Mouse (Mus musculus) liver, embryonic 16.5 days (tissue): ENCODE data around the gene Ndrg3. TPM values are rescaled to one million over a fixed set of nuclear protein-coding genes. Genes with fewer than 3 reads are reported as not detected.
A peak's percentile ranks its signal among the peaks of the same experiment; 100 is the strongest.

ENCODE experiments used
- ATAC-seq: fragments of 200-750 bp; cut with Nextera tagmentation; 2 replicates; pipeline ENCODE4 v1.8.0; 2017; ENCODE audit warnings: low read depth, mild to moderate bottlenecking, moderate number of reproducible peaks, moderate library complexity
- H3K27ac ChIP-seq: fragments of 300-500 bp; sonication (generic); 2 replicates; pipeline ENCODE4 v1.5.1; 2014; ENCODE audit warnings: mild to moderate bottlenecking, low read length
- H3K27me3 ChIP-seq: fragments of 300-500 bp; sonication (generic); 2 replicates; pipeline ENCODE4 v1.6.1; 2014; ENCODE audit warnings: low read depth, low read length, mixed read lengths; ENCODE audit not compliant: control insufficient read depth, insufficient read depth
- H3K36me3 ChIP-seq: fragments of 300-500 bp; sonication (generic); 2 replicates; pipeline ENCODE4 v1.6.1; 2014; ENCODE audit warnings: mild to moderate bottlenecking; ENCODE audit not compliant: control insufficient read depth, insufficient read depth
- H3K4me1 ChIP-seq: fragments of 300-500 bp; sonication (generic); 2 replicates; pipeline ENCODE4 v1.6.1; 2014; ENCODE audit warnings: low read depth, low read length, mixed read lengths; ENCODE audit not compliant: control insufficient read depth
- H3K4me2 ChIP-seq: fragments of 300-500 bp; sonication (generic); 2 replicates; pipeline ENCODE4 v1.6.1; 2014; ENCODE audit warnings: low read depth, low read length, mixed read lengths
- H3K4me3 ChIP-seq: fragments of 300-500 bp; sonication (generic); 2 replicates; pipeline ENCODE4 v1.5.1; 2014; ENCODE audit warnings: low read depth, mild to moderate bottlenecking, low read length
- H3K9ac ChIP-seq: fragments of 300-500 bp; sonication (generic); 2 replicates; pipeline ENCODE4 v1.6.1; 2014; ENCODE audit warnings: low read depth, low read length
- H3K9me3 ChIP-seq: fragments of 300-500 bp; sonication (generic); replicated peaks from 2 replicates; pipeline ENCODE4 v1.6.1; 2016; ENCODE audit warnings: low read length; ENCODE audit not compliant: control insufficient read depth
- WGBS: fragments of 180-500 bp; shearing (Covaris S2); extraction: QIAGEN DNeasy Blood & Tissue Kit; methylation state at CpG from one replicate; pipeline ENCODE4 v1.1.7; 2014; ENCODE audit not compliant: insufficient replicate concordance; 5-methylcytosine and 5-hydroxymethylcytosine counted together
- polyA plus RNA-seq: library from polyadenylated mRNA; unstranded; fragments of >200 nt; fragmentation: Nextera tagmentation; extraction: Ambion mirVana; gene quantifications from 2 replicates; pipeline ENCODE4 v1.2.1, GENCODE M21; 2015

The Ndrg3 gene
- polyA plus RNA-seq, 1 experiment from 2014 or later, result 30.8 TPM

- peaks cover 31% of the 10 kb centered on the region for H3K4me1 ChIP-seq
- peak overlapping the region; percentile 61 for H3K4me3 ChIP-seq
- peak overlapping the region; percentile 89 for H3K27ac ChIP-seq
- H3K27me3 ChIP-seq, result no peaks in the 10 kb centered on the region
- peak overlapping the region; percentile 60 for H3K9ac ChIP-seq
- peaks cover 6% of the 10 kb centered on the region for H3K9me3 ChIP-seq
- ATAC-seq, result no peak
- H3K4me2 ChIP-seq, result peak overlapping the region; percentile 82
- 76% methylated on average over 4 of the region's 4 CpGs for WGBS
- peaks cover 21% of the 10 kb centered on the region for H3K36me3 ChIP-seq
These were observed 36.4 kb upstream of the Ndrg3 start for GRCm38 (mm10) chr2:157028261-157028660.

DNA sequence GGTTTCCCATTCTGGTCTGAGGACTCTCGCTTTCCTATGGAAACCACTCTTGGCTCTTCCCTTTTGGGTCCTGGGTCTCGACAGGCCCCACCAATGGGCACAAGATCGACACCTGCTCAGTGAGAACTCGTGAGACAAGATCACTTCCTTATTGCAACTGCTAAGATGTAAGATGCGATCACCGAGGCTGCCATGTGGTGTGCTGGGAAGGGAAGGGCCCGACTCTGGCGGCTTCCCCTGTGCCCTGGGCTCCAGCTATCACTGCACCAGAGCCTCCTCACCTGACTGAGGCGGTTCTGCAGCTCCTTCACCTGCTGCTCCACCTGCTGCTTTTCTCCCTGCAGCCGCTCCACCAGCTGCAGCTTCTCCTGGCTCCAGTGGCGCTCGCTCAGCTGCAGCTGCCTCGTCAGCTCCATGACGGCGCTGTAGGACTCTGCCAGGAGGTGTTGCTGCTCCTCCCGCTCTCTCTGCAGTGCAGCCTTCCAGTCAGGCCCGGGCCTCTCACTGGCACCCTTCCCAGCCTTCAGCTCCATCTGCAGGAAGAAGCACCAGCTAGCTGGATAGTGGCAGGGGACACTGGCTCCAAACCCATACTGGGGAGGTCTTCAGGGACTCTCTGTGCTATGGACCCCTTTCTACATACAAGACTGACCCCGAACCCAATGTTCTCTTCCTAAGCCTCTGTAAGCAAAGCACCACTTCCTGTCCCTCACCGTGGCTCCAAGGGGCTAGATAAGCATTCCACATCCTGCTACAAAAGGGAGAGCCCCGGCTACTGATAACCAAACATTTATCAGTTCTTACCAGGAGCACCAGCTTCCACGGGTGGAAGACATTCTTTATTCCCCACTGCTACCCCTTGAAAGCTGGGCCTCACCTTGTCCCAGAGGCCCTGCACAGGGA is 35.5 kb upstream of the Ndrg3 start:
- Histone ChIP-seq H3K27ac (peak overlapping the region; percentile 89), H3K9me3 (peaks cover 6% of the 10 kb centered on the region), H3K27me3 (no peaks in the 10 kb centered on the region), H3K4me2 (peak overlapping the region; percentile 82), H3K36me3 (peaks cover 30% of the 10 kb centered on the region), H3K9ac (peak overlapping the region; percentile 60), H3K4me1 (peaks cover 31% of the 10 kb centered on the region), H3K4me3 (peak overlapping the region; percentile 61)
- ATAC-seq, result peak; percentile 87
- WGBS, result 24% methylated on average over 21 of the region's 21 CpGs

- no peak for ATAC-seq
- H3K36me3 ChIP-seq, result peaks cover 46% of the 10 kb centered on the region
- WGBS, result 85% methylated on average over 16 of the region's 16 CpGs
These were observed 29.3 kb upstream of the Ndrg3 start for GRCm38 (mm10) chr2:157021156-157021555.

DNA sequence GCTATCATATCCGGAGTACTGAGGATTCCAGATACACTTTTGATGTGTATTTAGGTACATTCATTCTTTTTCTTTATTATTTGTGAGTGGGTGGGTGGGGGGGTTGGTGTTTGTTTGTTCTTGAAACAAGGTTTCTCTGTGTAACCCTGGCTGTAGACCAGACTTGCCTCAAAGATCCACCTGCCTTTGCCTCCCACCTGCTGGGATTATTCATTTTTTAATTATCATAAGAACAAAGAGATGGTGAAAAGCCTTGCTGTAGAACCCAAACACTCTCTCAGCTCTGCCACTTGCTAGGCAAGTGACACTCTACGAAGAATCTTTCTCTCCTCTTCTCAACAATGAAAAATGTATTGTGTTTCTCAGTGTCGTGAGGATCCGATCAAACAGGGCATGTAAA is 27.4 kb upstream of the Ndrg3 start:
- WGBS, result 81% methylated on average over 4 of the region's 4 CpGs
- H3K36me3 ChIP-seq, result peaks cover 36% of the 10 kb centered on the region

More at GRCm38 (mm10) chr2:157021156-157021555, 29.3 kb upstream of the Ndrg3 start:
- H3K4me2 ChIP-seq, result no peak overlapping the region
- no peaks in the 10 kb centered on the region for H3K27me3 ChIP-seq
- no peak overlapping the region for H3K27ac ChIP-seq
- H3K9ac ChIP-seq, result no peak overlapping the region
- peaks cover 4% of the 10 kb centered on the region for H3K4me1 ChIP-seq
- no peak overlapping the region for H3K4me3 ChIP-seq
- peaks cover 6% of the 10 kb centered on the region for H3K9me3 ChIP-seq

GRCm38 (mm10) chr2:157016529-157017270 is 24.8 kb upstream of the Ndrg3 start:
- peaks cover 20% of the 10 kb centered on the region for H3K4me1 ChIP-seq
- no peak overlapping the region for H3K4me3 ChIP-seq
- peaks cover 20% of the 10 kb centered on the region for H3K36me3 ChIP-seq
- H3K4me2 ChIP-seq, result no peak overlapping the region
- 72% methylated on average over 18 of the region's 18 CpGs for WGBS
- no peaks in the 10 kb centered on the region for H3K27me3 ChIP-seq
- no peaks in the 10 kb centered on the region for H3K9me3 ChIP-seq
- H3K27ac ChIP-seq, result peak overlapping the region; percentile 10; the same call in 1 of the 2 replicates
- ATAC-seq, result no peak
- no peak overlapping the region for H3K9ac ChIP-seq

More for the DNA sequence above, 27.4 kb upstream of the Ndrg3 start:
- peaks cover 12% of the 10 kb centered on the region for H3K4me1 ChIP-seq
- H3K27ac ChIP-seq, result no peak overlapping the region
- no peak for ATAC-seq
- H3K9ac ChIP-seq, result no peak overlapping the region
- H3K27me3 ChIP-seq, result no peaks in the 10 kb centered on the region
- no peaks in the 10 kb centered on the region for H3K9me3 ChIP-seq
- no peak overlapping the region for H3K4me2 ChIP-seq
- no peak overlapping the region for H3K4me3 ChIP-seq

DNA sequence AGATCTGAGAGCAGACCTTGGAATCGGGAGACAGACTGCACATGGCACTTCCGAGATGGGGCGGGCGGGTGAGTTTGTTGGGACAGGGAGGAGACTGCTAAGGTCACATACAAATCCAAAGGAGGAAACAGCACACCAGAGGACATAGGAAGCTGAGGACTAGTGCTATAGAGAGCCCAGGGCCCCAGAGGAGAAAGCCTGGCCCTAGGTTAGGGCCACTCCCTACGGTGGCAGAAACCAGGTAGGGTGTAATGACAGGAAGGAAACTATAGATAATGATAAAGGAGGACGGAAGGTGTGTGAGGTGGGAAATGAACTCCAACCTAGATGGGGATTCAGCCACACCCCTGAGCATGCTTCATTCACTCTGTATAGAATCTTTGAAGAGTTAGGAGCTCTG is 20.5 kb upstream of the Ndrg3 start:
- no peak overlapping the region for H3K4me2 ChIP-seq
- no peaks in the 10 kb centered on the region for H3K27me3 ChIP-seq

DNA sequence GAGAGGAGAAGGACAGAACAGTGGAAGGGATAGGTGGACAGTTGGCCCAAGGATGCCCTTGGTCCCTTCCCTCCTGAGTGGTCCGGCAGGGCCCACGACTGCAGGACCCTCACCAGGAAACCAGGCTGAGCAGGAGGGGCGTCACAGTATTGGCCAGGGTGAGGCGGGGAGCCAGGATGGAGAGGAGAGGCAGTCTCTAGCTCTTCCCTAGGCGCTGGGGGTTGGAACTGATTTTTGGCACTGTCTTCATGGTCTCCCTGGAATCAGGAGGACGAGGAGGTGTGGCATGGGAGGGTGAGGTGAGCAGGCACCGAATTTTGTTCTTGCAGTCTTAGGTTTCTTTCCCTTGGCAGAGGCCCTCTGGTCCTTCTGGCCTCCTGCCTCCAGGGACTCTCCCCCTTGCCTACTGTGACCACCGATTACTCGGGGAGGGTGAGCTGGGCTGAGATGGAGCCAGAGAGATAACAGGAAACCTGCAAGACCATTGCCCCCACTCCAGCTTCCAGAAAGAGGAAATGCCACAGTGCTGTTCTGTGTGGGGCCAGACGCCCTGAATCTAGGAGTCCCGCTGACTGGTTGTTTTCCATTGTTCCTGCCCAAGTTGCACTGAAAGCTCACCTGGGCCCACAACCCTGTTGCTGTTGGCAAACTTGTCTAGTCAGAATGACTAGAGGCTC is 18.9 kb upstream of the Ndrg3 start:
- Histone ChIP-seq H3K9me3 (no peaks in the 10 kb centered on the region), H3K4me2 (no peak overlapping the region), H3K36me3 (no peaks in the 10 kb centered on the region), H3K27ac (no peak overlapping the region), H3K27me3 (no peaks in the 10 kb centered on the region), H3K4me3 (no peak overlapping the region), H3K4me1 (peaks cover 38% of the 10 kb centered on the region), H3K9ac (no peak overlapping the region)
- ATAC-seq, result no peak
- WGBS, result 25% methylated on average over 11 of the region's 11 CpGs

More for the DNA sequence above, 20.5 kb upstream of the Ndrg3 start:
- H3K9ac ChIP-seq, result no peak overlapping the region
- ATAC-seq, result no peak
- H3K27ac ChIP-seq, result no peak overlapping the region
- no peak overlapping the region for H3K4me3 ChIP-seq
- no peaks in the 10 kb centered on the region for H3K36me3 ChIP-seq
- no peaks in the 10 kb centered on the region for H3K9me3 ChIP-seq
- 59% methylated on average over 6 of the region's 6 CpGs for WGBS
- H3K4me1 ChIP-seq, result peaks cover 37% of the 10 kb centered on the region

DNA sequence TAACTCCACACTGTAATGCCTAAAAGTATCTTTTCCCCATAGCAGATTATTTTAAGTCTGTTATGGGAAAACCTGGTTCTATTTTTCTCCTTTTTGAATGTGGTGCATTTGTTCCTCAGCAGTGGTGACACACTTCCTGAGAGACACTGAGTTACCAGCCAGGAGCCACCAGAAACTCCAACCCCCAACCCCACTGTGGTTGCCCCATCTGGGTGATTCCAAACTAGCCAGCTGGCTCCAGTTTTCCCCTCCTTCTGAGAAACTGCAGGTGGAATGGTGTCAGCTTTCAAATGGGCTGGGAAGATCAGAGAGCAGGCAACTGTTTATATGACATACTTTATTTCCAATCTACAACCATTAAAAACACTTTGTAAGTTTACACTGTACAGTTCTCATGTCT is 18.3 kb upstream of the Ndrg3 start:
- no peak for ATAC-seq
- no peak overlapping the region for H3K27ac ChIP-seq
- no peaks in the 10 kb centered on the region for H3K9me3 ChIP-seq
- H3K36me3 ChIP-seq, result 0 out of 2 replicates have a peak, but pooled peaks cover 2% of the 10 kb centered on the region
- H3K4me1 ChIP-seq, result peaks cover 37% of the 10 kb centered on the region
- H3K27me3 ChIP-seq, result no peaks in the 10 kb centered on the region
- no peak overlapping the region for H3K4me2 ChIP-seq
- no peak overlapping the region for H3K9ac ChIP-seq
- H3K4me3 ChIP-seq, result no peak overlapping the region
